Mouse (Mus musculus) liver, adult 2 months (tissue): Measurements from ENCODE around the gene Rcn1. TPM values are rescaled to one million over a fixed set of nuclear protein-coding genes. Genes with fewer than 3 reads are reported as not detected.

Experiments used
- DNase-seq: peaks from one replicate; pipeline ENCODE4 v3.0.0-alpha.2; 2011; ENCODE audit warnings: low read depth, low spot score; ENCODE audit errors: extremely low read depth
- H3K27ac ChIP-seq: fragments of 200-500 bp; replicated peaks from 2 replicates; pipeline ENCODE4 v1.5.1; 2012; ENCODE audit warnings: low read depth, mild to moderate bottlenecking, control low read depth, inconsistent platforms, low read length; ENCODE audit not compliant: insufficient read depth
- H3K27me3 ChIP-seq: fragments of 200-500 bp; 2 replicates; pipeline ENCODE4 v1.6.1; 2012; ENCODE audit warnings: mild to moderate bottlenecking, moderate library complexity, low read length, inconsistent platforms; ENCODE audit not compliant: control insufficient read depth, insufficient read depth
- H3K36me3 ChIP-seq: fragments of 200-500 bp; 2 replicates; pipeline ENCODE4 v1.6.1; 2012; ENCODE audit warnings: low read length, inconsistent platforms; ENCODE audit not compliant: control insufficient read depth, insufficient read depth
- H3K4me1 ChIP-seq: fragments of 200-500 bp; 2 replicates; pipeline ENCODE4 v1.6.1; 2011; ENCODE audit warnings: low read length; ENCODE audit not compliant: control insufficient read depth, insufficient read depth
- H3K4me3 ChIP-seq: fragments of 200-500 bp; 2 replicates; pipeline ENCODE4 v1.5.1; 2011; ENCODE audit warnings: low read depth, mild to moderate bottlenecking, control low read depth, low read length, moderate library complexity; ENCODE audit not compliant: insufficient read depth
- H3K79me2 ChIP-seq: fragments of 200-500 bp; 2 replicates; pipeline ENCODE4 v1.6.1; 2012; ENCODE audit warnings: inconsistent platforms, mild to moderate bottlenecking, low read length, moderate library complexity; ENCODE audit not compliant: control insufficient read depth, insufficient read depth
- H3K9ac ChIP-seq: fragments of 200-500 bp; 2 replicates; pipeline ENCODE4 v1.6.1; 2012; ENCODE audit warnings: low read depth, mild to moderate bottlenecking, control low read depth, inconsistent platforms, low read length
- CTCF ChIP-seq: fragments of 200-500 bp; IDR thresholded peaks from 2 replicates; pipeline ENCODE4 v1.5.1; 2011; ENCODE audit warnings: low read depth, low read length, control low read depth
- POLR2A ChIP-seq: fragments of 200-500 bp; IDR thresholded peaks from 2 replicates; pipeline ENCODE4 v1.6.1; 2011; ENCODE audit warnings: low read length, control low read depth; ENCODE audit not compliant: insufficient read depth; ENCODE audit errors: extremely low read depth
- WGBS: fragments of 180-500 bp; shearing (Covaris S2); methylation state at CpG from one replicate; pipeline ENCODE4 v1.1.7; 2018; 5-methylcytosine and 5-hydroxymethylcytosine counted together
- polyA plus RNA-seq: library from polyadenylated mRNA; depleted of rRNA; stranded (reverse); fragments of >200 nt; gene quantifications from 2 replicates; pipeline ENCODE4 v1.2.3, GENCODE M21; 2012
- total RNA-seq: library from RNA; depleted of rRNA; stranded (reverse); fragments of >200 nt; gene quantifications from 2 replicates; pipeline ENCODE4 v1.2.3, GENCODE M21; 2014

The Rcn1 gene
- total and polyA plus RNA-seq, 2 experiments: 1.5 to 8.8 TPM

DNA sequence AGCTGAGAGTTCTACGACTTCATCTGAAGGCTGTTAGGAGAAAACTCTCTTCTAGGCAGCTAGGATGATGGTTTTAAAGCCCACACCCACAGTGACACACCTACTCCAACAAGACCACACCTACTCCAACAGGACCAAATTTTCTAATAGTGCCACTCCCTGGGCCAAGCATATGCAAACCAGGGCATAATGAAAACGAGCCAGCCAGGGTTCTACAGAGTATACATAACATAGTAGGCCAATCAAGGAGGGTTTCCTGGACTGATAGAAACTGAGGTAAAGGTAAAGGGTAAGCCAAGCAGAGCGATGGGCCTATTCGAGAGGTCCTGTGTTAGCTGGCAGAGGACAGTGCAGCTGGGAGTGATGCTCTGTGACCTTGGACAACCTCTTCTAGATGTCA, 1.4 kb upstream of the Rcn1 start:
- no peak overlapping the region for H3K4me3 ChIP-seq
- no peaks in the 10 kb centered on the region for H3K4me1 ChIP-seq
- H3K36me3 ChIP-seq: no peaks in the 10 kb centered on the region
- H3K27me3 ChIP-seq: no peaks in the 10 kb centered on the region
- WGBS: 86% methylated on average over 4 of the region's 4 CpGs
- no peaks in the 10 kb centered on the region for H3K79me2 ChIP-seq
- H3K9ac ChIP-seq: no peak overlapping the region
- no peak for TF ChIP-seq CTCF
- TF ChIP-seq POLR2A: no peak
- H3K27ac ChIP-seq: no peak overlapping the region
- no peak for DNase-seq

DNA sequence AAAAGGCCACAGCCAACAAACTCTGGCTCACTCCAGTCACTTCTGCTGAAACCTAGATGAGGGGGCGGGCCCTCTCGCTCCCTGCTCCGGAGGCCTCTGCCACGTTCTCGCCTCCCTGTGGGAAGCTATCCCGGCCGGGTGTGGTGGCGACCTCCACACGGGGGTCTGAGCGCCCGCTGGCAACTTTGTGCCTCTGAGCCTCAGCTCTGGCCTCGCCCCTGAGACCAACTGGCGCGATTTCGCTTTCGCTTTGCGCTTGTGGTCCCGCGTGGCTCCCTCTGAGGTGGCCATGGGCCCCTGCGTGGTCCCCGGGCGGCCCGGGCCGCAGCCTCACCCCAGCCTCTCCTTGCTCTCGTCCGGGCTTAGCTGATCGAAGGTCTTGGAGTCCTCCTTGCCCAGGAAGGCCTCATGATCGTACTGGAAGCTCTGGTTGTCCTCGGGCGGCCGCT, 459 bp downstream of the Rcn1 start:
- peak overlapping the region; percentile 71 for H3K4me3 ChIP-seq
- H3K4me1 ChIP-seq: no peaks in the 10 kb centered on the region
- WGBS: under 1% methylated on average over 31 of the region's 31 CpGs
- peak overlapping the region; percentile 50 for H3K27ac ChIP-seq
- H3K27me3 ChIP-seq: no peaks in the 10 kb centered on the region
- peak overlapping the region; percentile 71 for H3K9ac ChIP-seq
- H3K36me3 ChIP-seq: no peaks in the 10 kb centered on the region
- no peaks in the 10 kb centered on the region for H3K79me2 ChIP-seq
- TF ChIP-seq CTCF (no peak), POLR2A (no peak)
- DNase-seq: no peak

DNA sequence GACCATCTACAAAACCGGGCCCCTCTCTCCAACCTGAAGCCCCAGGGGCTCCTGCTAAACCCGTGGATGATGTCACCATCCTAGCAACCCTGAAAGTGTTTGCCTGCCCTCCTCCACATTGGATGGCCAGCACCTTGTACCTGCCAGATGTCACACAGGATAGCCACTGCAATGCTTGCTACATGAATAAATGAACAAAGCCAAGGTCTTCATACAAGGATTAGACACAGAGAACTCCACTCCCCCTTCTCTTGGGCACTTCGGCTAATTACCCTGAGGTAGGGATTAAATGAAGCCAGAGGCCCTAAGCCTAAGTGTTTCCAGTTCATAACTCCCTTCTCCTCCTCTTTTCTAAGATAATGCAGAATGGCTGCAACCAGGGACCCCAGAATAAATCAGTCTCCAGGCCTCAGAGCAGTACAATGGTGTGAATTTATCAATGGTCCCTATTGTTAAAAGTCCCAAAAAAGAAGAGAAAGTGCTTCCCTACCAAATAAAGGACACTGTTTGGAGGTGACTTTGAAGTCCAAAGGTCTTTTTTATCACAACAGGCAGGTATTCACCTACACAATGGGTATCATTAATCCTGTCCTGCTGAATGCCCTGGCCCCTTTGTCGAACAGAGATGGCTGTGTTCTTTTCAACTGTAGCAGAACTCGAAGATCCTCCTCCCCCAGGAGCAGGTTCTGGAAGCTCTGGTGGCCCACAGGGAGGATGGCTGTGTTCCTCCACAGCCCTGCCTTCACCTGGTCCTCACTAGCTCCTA, 1.5 kb downstream of the Rcn1 start:
- WGBS: 55% methylated on average over 5 of the region's 5 CpGs
- no peak for DNase-seq
- TF ChIP-seq POLR2A (no peak), CTCF (no peak)
- Histone ChIP-seq H3K27ac (no peak overlapping the region), H3K79me2 (no peaks in the 10 kb centered on the region), H3K9ac (no peak overlapping the region; the same call in 1 of the 2 replicates), H3K4me1 (no peaks in the 10 kb centered on the region), H3K4me3 (no peak overlapping the region), H3K36me3 (no peaks in the 10 kb centered on the region), H3K27me3 (no peaks in the 10 kb centered on the region)

DNA sequence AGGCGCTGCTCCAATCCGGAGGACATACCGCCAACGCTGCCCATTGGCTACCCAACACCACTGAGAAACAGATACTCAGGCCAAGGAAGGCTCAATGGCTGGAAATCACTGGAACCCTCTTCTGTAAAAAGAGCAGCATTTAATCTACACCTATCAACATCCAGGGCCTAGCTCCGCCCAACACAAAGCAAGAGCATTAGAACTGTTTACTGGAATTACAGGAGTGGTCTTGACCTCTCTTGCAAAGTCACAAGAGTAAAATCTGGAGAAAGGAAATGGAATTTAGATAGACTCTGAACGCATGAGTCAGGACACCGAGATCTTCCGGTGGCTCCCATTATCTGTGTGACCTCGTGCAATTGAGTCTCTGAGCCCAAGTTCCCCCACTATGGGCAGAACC, 3.1 kb downstream of the Rcn1 start:
- DNase-seq: peak; percentile 9
- TF ChIP-seq POLR2A: no peak
- no peak for TF ChIP-seq CTCF
- H3K4me1 ChIP-seq: no peaks in the 10 kb centered on the region

DNA sequence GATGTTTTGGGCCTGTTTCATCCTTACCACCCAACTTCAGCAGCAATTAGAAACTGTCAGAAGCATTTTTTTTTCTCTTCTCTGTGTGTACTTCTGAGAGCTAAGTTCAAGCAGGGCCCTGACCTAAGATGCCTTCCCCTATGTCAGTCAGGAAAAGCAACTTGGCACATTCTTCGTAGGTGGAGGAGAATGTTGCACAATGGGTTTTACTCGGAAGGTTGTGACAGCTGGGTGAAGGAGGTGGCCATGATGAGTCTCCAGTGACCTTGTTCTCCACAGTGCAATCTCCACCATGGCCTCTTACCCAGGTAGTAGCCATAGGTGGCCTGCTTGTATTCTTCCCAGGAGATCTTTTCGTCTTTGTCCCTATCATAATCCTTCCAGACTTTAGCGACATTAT, 4.7 kb downstream of the Rcn1 start:
- TF ChIP-seq CTCF (no peak), POLR2A (no peak)
- Histone ChIP-seq H3K9ac (no peak overlapping the region), H3K79me2 (no peaks in the 10 kb centered on the region), H3K27ac (no peak overlapping the region), H3K4me1 (no peaks in the 10 kb centered on the region), H3K27me3 (no peaks in the 10 kb centered on the region), H3K36me3 (no peaks in the 10 kb centered on the region), H3K4me3 (no peak overlapping the region)
- 78% methylated on average over 4 of the region's 4 CpGs for WGBS
- no peak for DNase-seq

More for the DNA sequence above, 3.1 kb downstream of the Rcn1 start:
- no peaks in the 10 kb centered on the region for H3K79me2 ChIP-seq
- 76% methylated on average over 9 of the region's 9 CpGs for WGBS
- no peaks in the 10 kb centered on the region for H3K27me3 ChIP-seq
- no peak overlapping the region for H3K27ac ChIP-seq
- no peak overlapping the region for H3K4me3 ChIP-seq
- no peaks in the 10 kb centered on the region for H3K36me3 ChIP-seq
- H3K9ac ChIP-seq: no peak overlapping the region

DNA sequence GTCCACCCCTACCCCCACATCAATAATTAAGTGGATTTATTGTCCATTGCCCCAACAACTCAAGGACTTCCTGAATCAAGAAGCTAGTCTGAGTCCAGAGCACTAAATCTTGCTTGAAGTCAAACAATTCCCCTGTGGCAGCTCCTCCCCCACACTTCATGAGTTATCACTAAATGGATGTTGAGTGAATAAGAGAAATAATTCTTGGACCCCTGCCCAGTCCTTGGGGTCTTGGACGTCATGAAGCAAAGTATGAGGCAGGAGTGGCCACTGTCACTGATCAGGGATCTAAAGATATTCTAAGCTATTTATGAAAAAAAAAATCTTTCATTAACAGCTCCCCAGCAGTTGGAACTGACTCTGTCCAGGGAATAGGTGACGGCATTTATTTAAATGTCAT, 6.6 kb downstream of the Rcn1 start:
- no peak for DNase-seq
- TF ChIP-seq POLR2A (no peak), CTCF (no peak)
- Histone ChIP-seq H3K36me3 (no peaks in the 10 kb centered on the region), H3K27ac (no peak overlapping the region), H3K9ac (no peak overlapping the region), H3K4me1 (no peaks in the 10 kb centered on the region), H3K4me3 (no peak overlapping the region), H3K79me2 (no peaks in the 10 kb centered on the region), H3K27me3 (no peaks in the 10 kb centered on the region)
- WGBS: 76% methylated on average over 2 of the region's 2 CpGs
